Mouse (Mus musculus): Measurements from ENCODE around the gene Gpx2.

DNA sequence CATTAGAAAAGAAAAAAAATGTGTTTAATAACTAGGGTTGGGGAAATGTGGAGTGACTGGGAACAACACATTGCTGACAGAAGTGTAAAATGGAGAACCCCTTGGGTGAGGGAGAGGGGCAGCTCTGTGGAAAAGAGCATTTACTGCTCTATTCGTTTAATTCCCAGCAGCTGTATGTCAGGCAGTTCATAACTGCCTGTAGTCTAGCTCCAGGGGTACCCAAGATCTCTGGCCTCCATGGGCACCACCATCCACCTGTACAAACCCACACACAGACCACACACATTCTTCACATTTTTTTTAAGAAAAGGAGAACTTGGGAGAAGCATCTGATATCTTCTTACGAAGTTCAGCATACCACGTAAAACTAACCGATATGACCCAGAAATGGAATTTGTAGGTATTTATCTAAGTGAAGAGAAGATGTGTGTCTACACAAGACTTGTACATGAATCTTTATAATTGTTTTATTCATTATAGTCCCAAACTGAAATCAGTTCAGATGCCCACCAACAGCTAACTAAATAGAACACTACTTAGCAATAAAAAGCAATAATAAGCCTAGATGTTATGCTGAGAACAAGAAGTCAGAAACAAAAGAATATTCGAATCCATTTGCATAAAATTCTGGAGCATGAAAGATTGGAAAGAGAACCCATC lies 24.4 kb downstream of the Gpx2 start:
- no peak for TF ChIP-seq POLR2A (IDR thresholded peaks at IDR 0.05; ENCODE audit: low read depth, low read length)
- no peak for TF ChIP-seq GABPA (IDR thresholded peaks at IDR 0.05; ENCODE audit: insufficient replicate concordance, low read depth, low read length)

All from CH12.LX (cell line).